Comparison of ENCODE assay signal across 9 mouse cellular contexts in the genomic region with DNA sequence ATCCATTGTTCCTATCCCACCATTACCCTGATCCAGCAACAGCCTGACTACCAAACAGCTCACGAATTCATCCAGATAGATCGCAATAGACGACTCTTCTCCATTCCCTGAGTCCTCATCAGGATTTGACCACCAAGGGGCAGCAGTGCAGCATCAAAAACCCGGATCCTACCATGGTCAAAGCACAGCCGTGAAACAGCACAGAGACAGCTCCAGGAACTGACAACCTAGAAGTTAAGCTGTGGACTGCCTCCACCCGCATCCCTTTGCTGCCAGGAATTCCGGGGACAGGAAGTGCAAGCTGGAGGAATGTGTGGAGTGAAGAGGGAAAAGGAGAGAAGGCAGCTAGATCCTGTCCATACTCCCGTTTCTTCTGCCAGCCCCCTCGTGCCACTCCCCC. TPM values are rescaled to one million over a fixed set of nuclear protein-coding genes. Genes with fewer than 3 reads are reported as not detected.
A peak's percentile ranks its signal among the peaks of the same experiment; 100 is the strongest.
DNase-seq lines count a peak whose midpoint lies in the region; ATAC-seq lines count a peak whose summit lies in the region.
"Had no signal": no experiment of that assay in that cellular context is flagged by ENCODE, and none has a peak within 500 bp of the region (broad histone marks: within the 10 kb centered on the region; RNA-seq: fewer than 3 reads in every experiment).

No protein-coding gene starts in this region.

- no peak overlapping the region for H3K4me3 ChIP-seq in hindbrain, embryonic 15.5 days
- H3K4me3 ChIP-seq: neural tube, embryonic 12.5 days had no signal

- ATAC-seq in CD4-positive, CD25-positive, alpha-beta regulatory T cell, adult 4 months: no peak
- ATAC-seq in hindbrain, embryonic 15.5 days (ENCODE audit: low FRiP score, low read depth): peak; percentile 76
- ATAC-seq in megakaryocyte progenitor cell, adult 5-6 weeks (replicated peaks; ENCODE audit: poor library complexity): peak; percentile 75

- H3K9ac ChIP-seq in hindbrain, embryonic 15.5 days: no peak overlapping the region
- H3K9ac ChIP-seq: neural tube, embryonic 12.5 days had no signal

- WGBS in hindbrain, embryonic 15.5 days: 26% methylated on average over 9 of the region's 9 CpGs

- no peaks in the 10 kb centered on the region for H3K36me3 ChIP-seq in hindbrain, embryonic 15.5 days
- H3K36me3 ChIP-seq: neural tube, embryonic 12.5 days had no signal

- peaks cover 5% of the 10 kb centered on the region; the same call in 1 of the 2 replicates for H3K4me1 ChIP-seq in hindbrain, embryonic 15.5 days (replicated peaks)

- H3K27ac ChIP-seq in hindbrain, embryonic 15.5 days (replicated peaks): no peak overlapping the region
- H3K27ac ChIP-seq: neural tube, embryonic 12.5 days had no signal

- no peak overlapping the region for H3K4me2 ChIP-seq in hindbrain, embryonic 15.5 days
- H3K4me2 ChIP-seq: neural tube, embryonic 12.5 days had no signal

- H3K27me3 ChIP-seq in hindbrain, embryonic 15.5 days: no peaks in the 10 kb centered on the region
- H3K27me3 ChIP-seq: neural tube, embryonic 12.5 days had no signal

- H3K9me3 ChIP-seq in hindbrain, embryonic 15.5 days: no peaks in the 10 kb centered on the region
- H3K9me3 ChIP-seq: neural tube, embryonic 12.5 days had no signal

- DNase-seq in CD4-positive, CD25-positive, alpha-beta regulatory T cell, adult 2 months (ENCODE audit: low read depth, low spot score): peak; percentile 61
- peak; percentile 23 for DNase-seq in cerebellum, adult 9-10 months
- DNase-seq in gastrocnemius, adult 8-10 months (ENCODE audit: low spot score in 2 of 2): peak; percentile 59 to 69
- DNase-seq in layer of hippocampus, postnatal 36 days: peak; percentile 65 to 74
- DNase-seq in right cerebral cortex, postnatal 25 days: peak; percentile 53

RNA-seq across cellular contexts. Expression of a gene that starts 13.6 kb away (rescaled TPM):
- polyA plus RNA-seq in CD4-positive, CD25-positive, alpha-beta regulatory T cell, adult 4 months (2017; shearing (Covaris generic)): not detected
- total RNA-seq in gastrocnemius, adult 8-10 months (2022): 1 to 10 TPM in 2 of 4 experiments, under 1 TPM in 2; 0.53 to 1.2 (median 0.94) TPM
- 3.2 and 4.4 TPM in 2 replicates for polyA plus RNA-seq in hindbrain, embryonic 15.5 days (2015; fragmentation: Nextera tagmentation; extraction: Ambion mirVana)
- 1 to 10 TPM; 3.2 to 3.5 TPM for total RNA-seq in layer of hippocampus, postnatal 36 days (2021)
- 0.42 and 0.49 TPM in 2 replicates for total RNA-seq in megakaryocyte progenitor cell, adult 5-6 weeks (2015)
- total RNA-seq in megakaryocyte progenitor cell, adult 5-6 weeks (2017): 0.04 TPM in 1 of 2 replicates, not detected in the other

RNA-seq across cellular contexts. Expression of a gene that starts 24.6 kb away (rescaled TPM):
- polyA plus RNA-seq in CD4-positive, CD25-positive, alpha-beta regulatory T cell, adult 4 months (2017; shearing (Covaris generic)): not detected
- 10 to 100 TPM; 25.4 to 36.1 (median 33.0) TPM for total RNA-seq in gastrocnemius, adult 8-10 months (2022)
- 0.39 and 0.54 TPM in 2 replicates for polyA plus RNA-seq in hindbrain, embryonic 15.5 days (2015; fragmentation: Nextera tagmentation; extraction: Ambion mirVana)
- total RNA-seq in layer of hippocampus, postnatal 36 days (2021): under 1 TPM; 0.66 to 0.97 TPM
- total RNA-seq in megakaryocyte progenitor cell, adult 5-6 weeks (2015): 5.5 and 5.7 TPM in 2 replicates
- total RNA-seq in megakaryocyte progenitor cell, adult 5-6 weeks (2017): 6.8 and 6.9 TPM in 2 replicates

RNA-seq across cellular contexts. Expression of a gene that starts 56.2 kb away (rescaled TPM):
- not detected for polyA plus RNA-seq in CD4-positive, CD25-positive, alpha-beta regulatory T cell, adult 4 months (2017; shearing (Covaris generic))
- 10 to 100 TPM; 33.5 to 44.3 (median 38.1) TPM for total RNA-seq in gastrocnemius, adult 8-10 months (2022)
- polyA plus RNA-seq in hindbrain, embryonic 15.5 days (2015; fragmentation: Nextera tagmentation; extraction: Ambion mirVana): 12.9 and 14.6 TPM in 2 replicates
- total RNA-seq in layer of hippocampus, postnatal 36 days (2021): 100 to 1,000 TPM; 152 to 158 TPM
- 0.12 and 0.44 TPM in 2 replicates for total RNA-seq in megakaryocyte progenitor cell, adult 5-6 weeks (2015)
- total RNA-seq in megakaryocyte progenitor cell, adult 5-6 weeks (2017): 0.08 TPM in 1 of 2 replicates, not detected in the other

Comparison
In these comparisons a context has a peak if more than half of its experiments do, and no peak if none do; other contexts are left out.
1. RNA of a gene that starts 56.2 kb away (total RNA-seq): 152 to 158 TPM in layer of hippocampus, postnatal 36 days and 33.5 to 44.3 TPM in gastrocnemius, adult 8-10 months; 0.08 to 0.44 TPM in megakaryocyte progenitor cell, adult 5-6 weeks; every median in the first group is over 10 times any median in the second.
2. Peak in every context shown above with its lines, with median percentiles within 50 percentile points of each other: DNase-seq.